Mouse (Mus musculus): ENCODE results near the gene Rpl14. TPM values are rescaled to one million over a fixed set of nuclear protein-coding genes. Genes with fewer than 3 reads are reported as not detected.

The Rpl14 gene
- polyA plus RNA-seq, 1 experiment from 2014 or later, result 407 TPM

- no peaks in the 10 kb centered on the region for H3K36me3 ChIP-seq (ENCODE audit: control insufficient read depth, insufficient read depth, low read length)
- H3K4me3 ChIP-seq (ENCODE audit: low read depth, low read length), result peak within 1 kb of the TSS; percentile 59
- H3K27ac ChIP-seq (ENCODE audit: low read length), result no peak within 1 kb of the TSS
- 1% methylated on average over 31 of the region's 31 CpGs for WGBS
- no peaks in the 10 kb centered on the region for H3K9me3 ChIP-seq (replicated peaks; ENCODE audit: control insufficient read depth, low read length, poor library complexity, severe bottlenecking)
- H3K27me3 ChIP-seq (ENCODE audit: control insufficient read depth, insufficient read depth, low read depth, low read length), result peaks cover 3% of the 10 kb centered on the region
- H3K4me2 ChIP-seq (ENCODE audit: low read length), result peak within 1 kb of the TSS; percentile 92
- H3K4me1 ChIP-seq (ENCODE audit: control insufficient read depth, insufficient read depth, low read length), result no peaks in the 10 kb centered on the region; the same call in 1 of the 2 replicates
- ATAC-seq, result peak; percentile 66
- peak within 1 kb of the TSS; percentile 76 for H3K9ac ChIP-seq (ENCODE audit: low read depth, low read length)
Measured at GRCm38 (mm10) chr9:120539662-120540251, 31.5 kb upstream of the Rpl14 start, which contains the start of gene Entpd3. Gene Entpd3 (plus strand): TSS chr9:120539818.

DNA sequence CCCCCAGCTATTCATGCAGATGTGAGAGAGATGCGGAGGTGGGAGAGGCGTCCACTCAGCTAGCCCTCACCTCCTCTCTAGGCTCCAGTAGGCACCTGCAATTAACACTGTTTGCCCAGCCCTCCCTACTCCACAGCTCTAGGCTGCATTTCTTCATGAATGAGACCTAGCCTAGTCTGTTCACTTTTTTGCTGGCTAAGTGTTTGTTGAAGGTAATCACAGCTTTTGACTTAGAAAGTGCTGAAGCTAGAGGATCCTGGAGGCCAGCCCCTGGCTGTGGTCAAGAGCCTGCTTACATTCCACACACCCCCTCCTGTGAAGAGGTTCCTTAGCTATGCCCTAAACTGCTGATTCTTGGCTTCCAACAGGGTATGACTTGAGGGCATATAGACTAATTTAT, 29.8 kb upstream of the Rpl14 start:
- Histone ChIP-seq H3K4me3 (ENCODE audit: low read depth, low read length) (no peak overlapping the region), H3K27me3 (ENCODE audit: control insufficient read depth, insufficient read depth, low read depth, low read length) (peaks cover 3% of the 10 kb centered on the region), H3K4me1 (ENCODE audit: control insufficient read depth, insufficient read depth, low read length) (no peaks in the 10 kb centered on the region; the same call in 1 of the 2 replicates), H3K4me2 (ENCODE audit: low read length) (no peak overlapping the region), H3K9me3 (replicated peaks; ENCODE audit: control insufficient read depth, low read length, poor library complexity, severe bottlenecking) (no peaks in the 10 kb centered on the region), H3K36me3 (ENCODE audit: control insufficient read depth, insufficient read depth, low read length) (no peaks in the 10 kb centered on the region), H3K9ac (ENCODE audit: low read depth, low read length) (no peak overlapping the region), H3K27ac (ENCODE audit: low read length) (no peak overlapping the region)
- WGBS, result 20% methylated on average over 1 of the region's 2 CpGs
- ATAC-seq, result no peak

- Histone ChIP-seq H3K36me3 (ENCODE audit: control insufficient read depth, insufficient read depth, low read length) (no peaks in the 10 kb centered on the region), H3K9me3 (replicated peaks; ENCODE audit: control insufficient read depth, low read length, poor library complexity, severe bottlenecking) (no peaks in the 10 kb centered on the region), H3K4me3 (ENCODE audit: low read depth, low read length) (no peak overlapping the region), H3K27ac (ENCODE audit: low read length) (no peak overlapping the region), H3K27me3 (ENCODE audit: control insufficient read depth, insufficient read depth, low read depth, low read length) (peaks cover 3% of the 10 kb centered on the region), H3K4me2 (ENCODE audit: low read length) (no peak overlapping the region), H3K4me1 (ENCODE audit: control insufficient read depth, insufficient read depth, low read length) (no peaks in the 10 kb centered on the region; the same call in 1 of the 2 replicates), H3K9ac (ENCODE audit: low read depth, low read length) (no peak overlapping the region)
- 26% methylated on average over 6 of the region's 6 CpGs for whole genome bisulfite sequencing
- ATAC-seq, result no peak
Measured at GRCm38 (mm10) chr9:120542241-120542640, 29.0 kb upstream of the Rpl14 start.

GRCm38 (mm10) chr9:120545994-120546393, 25.2 kb upstream of the Rpl14 start:
- Histone ChIP-seq H3K9ac (ENCODE audit: low read depth, low read length) (no peak overlapping the region), H3K4me1 (ENCODE audit: control insufficient read depth, insufficient read depth, low read length) (no peaks in the 10 kb centered on the region), H3K27ac (ENCODE audit: low read length) (no peak overlapping the region), H3K4me2 (ENCODE audit: low read length) (no peak overlapping the region), H3K4me3 (ENCODE audit: low read depth, low read length) (no peak overlapping the region), H3K9me3 (replicated peaks; ENCODE audit: control insufficient read depth, low read length, poor library complexity, severe bottlenecking) (no peaks in the 10 kb centered on the region), H3K36me3 (ENCODE audit: control insufficient read depth, insufficient read depth, low read length) (no peaks in the 10 kb centered on the region), H3K27me3 (ENCODE audit: control insufficient read depth, insufficient read depth, low read depth, low read length) (no peaks in the 10 kb centered on the region)
- 93% methylated on average over 2 of the region's 2 CpGs for WGBS
- ATAC-seq, result no peak

GRCm38 (mm10) chr9:120546482-120546881, 24.8 kb upstream of the Rpl14 start:
- no peak overlapping the region for H3K9ac ChIP-seq (ENCODE audit: low read depth, low read length)
- no peak overlapping the region for H3K27ac ChIP-seq (ENCODE audit: low read length)
- H3K4me2 ChIP-seq (ENCODE audit: low read length), result no peak overlapping the region
- 95% methylated on average over 9 of the region's 9 CpGs for WGBS
- H3K36me3 ChIP-seq (ENCODE audit: control insufficient read depth, insufficient read depth, low read length), result no peaks in the 10 kb centered on the region
- no peak for ATAC-seq
- no peaks in the 10 kb centered on the region for H3K27me3 ChIP-seq (ENCODE audit: control insufficient read depth, insufficient read depth, low read depth, low read length)
- H3K4me3 ChIP-seq (ENCODE audit: low read depth, low read length), result no peak overlapping the region
- no peaks in the 10 kb centered on the region for H3K9me3 ChIP-seq (replicated peaks; ENCODE audit: control insufficient read depth, low read length, poor library complexity, severe bottlenecking)
- no peaks in the 10 kb centered on the region for H3K4me1 ChIP-seq (ENCODE audit: control insufficient read depth, insufficient read depth, low read length)

- H3K9me3 ChIP-seq (replicated peaks; ENCODE audit: control insufficient read depth, low read length, poor library complexity, severe bottlenecking), result no peaks in the 10 kb centered on the region
- no peak overlapping the region for H3K27ac ChIP-seq (ENCODE audit: low read length)
- H3K4me2 ChIP-seq (ENCODE audit: low read length), result no peak overlapping the region
- no peaks in the 10 kb centered on the region for H3K27me3 ChIP-seq (ENCODE audit: control insufficient read depth, insufficient read depth, low read depth, low read length)
- no peak for ATAC-seq
- H3K9ac ChIP-seq (ENCODE audit: low read depth, low read length), result no peak overlapping the region
- no peak overlapping the region for H3K4me3 ChIP-seq (ENCODE audit: low read depth, low read length)
- no peaks in the 10 kb centered on the region for H3K4me1 ChIP-seq (ENCODE audit: control insufficient read depth, insufficient read depth, low read length)
- WGBS, result 41% methylated on average over 16 of the region's 16 CpGs
- no peaks in the 10 kb centered on the region for H3K36me3 ChIP-seq (ENCODE audit: control insufficient read depth, insufficient read depth, low read length)
Measured at GRCm38 (mm10) chr9:120547026-120547668, 24.1 kb upstream of the Rpl14 start.

- no peaks in the 10 kb centered on the region; the same call in 1 of the 2 replicates for H3K27me3 ChIP-seq (ENCODE audit: control insufficient read depth, insufficient read depth, low read depth, low read length)
- no peak overlapping the region for H3K27ac ChIP-seq (ENCODE audit: low read length)
- H3K36me3 ChIP-seq (ENCODE audit: control insufficient read depth, insufficient read depth, low read length), result no peaks in the 10 kb centered on the region
- no peak for ATAC-seq
- H3K9me3 ChIP-seq (replicated peaks; ENCODE audit: control insufficient read depth, low read length, poor library complexity, severe bottlenecking), result no peaks in the 10 kb centered on the region
- no peak overlapping the region for H3K4me2 ChIP-seq (ENCODE audit: low read length)
- H3K4me3 ChIP-seq (ENCODE audit: low read depth, low read length), result no peak overlapping the region
- H3K9ac ChIP-seq (ENCODE audit: low read depth, low read length), result no peak overlapping the region
- no peaks in the 10 kb centered on the region for H3K4me1 ChIP-seq (ENCODE audit: control insufficient read depth, insufficient read depth, low read length)
- 90% methylated on average over 9 of the region's 9 CpGs for WGBS
Measured at GRCm38 (mm10) chr9:120550778-120551177, 20.5 kb upstream of the Rpl14 start.

DNA sequence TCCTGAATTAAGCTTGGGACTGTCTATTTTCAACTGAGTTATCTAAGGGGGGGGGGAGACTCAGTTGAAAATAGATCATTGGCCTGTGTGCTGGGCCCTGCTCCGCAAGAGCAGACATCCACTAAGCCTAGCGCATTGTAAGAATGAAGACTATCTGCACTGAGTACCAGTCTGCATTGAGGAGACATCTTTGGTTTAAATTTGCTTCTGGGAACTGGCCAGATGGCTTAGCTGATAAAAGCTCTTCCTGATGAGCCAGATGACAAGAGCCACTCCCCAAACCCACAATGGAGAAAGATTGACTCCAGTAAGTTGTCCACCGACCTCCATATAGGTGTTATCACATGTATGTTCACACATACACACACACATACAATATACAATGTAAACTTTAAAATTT, 7.7 kb upstream of the Rpl14 start:
- H3K9ac ChIP-seq (ENCODE audit: low read depth, low read length), result no peak overlapping the region
- whole genome bisulfite sequencing, result 92% methylated on average over 3 of the region's 3 CpGs
- no peak overlapping the region for H3K4me3 ChIP-seq (ENCODE audit: low read depth, low read length)
- H3K4me2 ChIP-seq (ENCODE audit: low read length), result no peak overlapping the region
- H3K4me1 ChIP-seq (ENCODE audit: control insufficient read depth, insufficient read depth, low read length), result no peaks in the 10 kb centered on the region
- H3K27ac ChIP-seq (ENCODE audit: low read length), result no peak overlapping the region
- no peak for ATAC-seq
- H3K27me3 ChIP-seq (ENCODE audit: control insufficient read depth, insufficient read depth, low read depth, low read length), result no peaks in the 10 kb centered on the region
- no peaks in the 10 kb centered on the region for H3K9me3 ChIP-seq (replicated peaks; ENCODE audit: control insufficient read depth, low read length, poor library complexity, severe bottlenecking)
- H3K36me3 ChIP-seq (ENCODE audit: control insufficient read depth, insufficient read depth, low read length), result 0 out of 2 replicates have a peak, but pooled peaks cover 3% of the 10 kb centered on the region

- Histone ChIP-seq H3K9ac (ENCODE audit: low read depth, low read length) (no peak overlapping the region), H3K4me1 (ENCODE audit: control insufficient read depth, insufficient read depth, low read length) (no peaks in the 10 kb centered on the region), H3K27me3 (ENCODE audit: control insufficient read depth, insufficient read depth, low read depth, low read length) (no peaks in the 10 kb centered on the region), H3K4me2 (ENCODE audit: low read length) (no peak overlapping the region), H3K27ac (ENCODE audit: low read length) (no peak overlapping the region), H3K9me3 (replicated peaks; ENCODE audit: control insufficient read depth, low read length, poor library complexity, severe bottlenecking) (no peaks in the 10 kb centered on the region), H3K36me3 (ENCODE audit: control insufficient read depth, insufficient read depth, low read length) (0 out of 2 replicates have a peak, but pooled peaks cover 3% of the 10 kb centered on the region), H3K4me3 (ENCODE audit: low read depth, low read length) (no peak overlapping the region)
- ATAC-seq, result no peak
- 96% methylated on average over 2 of the region's 2 CpGs for WGBS
Measured at GRCm38 (mm10) chr9:120564247-120564646, 7.0 kb upstream of the Rpl14 start.

Data from midbrain, embryonic 16.5 days (tissue).